Mouse (Mus musculus) embryonic fibroblast, embryonic 13.5 days (primary cell): Measurements from ENCODE around the gene Il17rd. TPM values are rescaled to one million over a fixed set of nuclear protein-coding genes. Genes with fewer than 3 reads are reported as not detected.

ENCODE experiments used
- H3K27ac ChIP-seq: 2 replicates; pipeline ENCODE4 v1.5.1; 2012; ENCODE audit warnings: low read length, control low read depth, inconsistent platforms; ENCODE audit not compliant: insufficient read depth
- H3K4me1 ChIP-seq: 2 replicates; pipeline ENCODE4 v1.6.1; 2011; ENCODE audit warnings: low read length; ENCODE audit not compliant: control insufficient read depth, insufficient read depth
- H3K4me3 ChIP-seq: 2 replicates; pipeline ENCODE4 v1.5.1; 2011; ENCODE audit warnings: mild to moderate bottlenecking, control low read depth, low read length; ENCODE audit not compliant: insufficient read depth
- CTCF ChIP-seq: IDR thresholded peaks from 2 replicates; pipeline ENCODE4 v1.5.1; 2011; ENCODE audit warnings: mild to moderate bottlenecking, control low read depth, low read length, moderate library complexity, borderline replicate concordance; ENCODE audit not compliant: insufficient read depth
- POLR2A ChIP-seq: IDR thresholded peaks from 2 replicates; pipeline ENCODE4 v1.6.1; 2011; ENCODE audit warnings: low read depth, mild to moderate bottlenecking, control low read depth, low read length, moderate library complexity
- polyA plus RNA-seq: library from polyadenylated mRNA; stranded (reverse); fragments of >200 nt; gene quantifications from 2 replicates; pipeline ENCODE4 v1.2.4, GENCODE M21; 2011; ENCODE audit warnings: low read depth; ENCODE audit not compliant: missing spikeins, insufficient read length

Il17rd gene
- polyA plus RNA-seq, 1 experiment, result 19.3 TPM

- peak overlapping the region; percentile 4; the same call in 1 of the 2 replicates for H3K27ac ChIP-seq
- TF ChIP-seq POLR2A (no peak), CTCF (no peak)
- H3K4me3 ChIP-seq, result no peak overlapping the region
- H3K4me1 ChIP-seq, result peaks cover 26% of the 10 kb centered on the region
Measured at GRCm38 (mm10) chr14:27066171-27066929, 27.6 kb downstream of the Il17rd start.

GRCm38 (mm10) chr14:27067866-27068271 is 29.1 kb downstream of the Il17rd start:
- Histone ChIP-seq H3K4me3 (no peak overlapping the region), H3K27ac (peak overlapping the region; percentile 62), H3K4me1 (peaks cover 34% of the 10 kb centered on the region)
- no peak for TF ChIP-seq POLR2A
- no peak for TF ChIP-seq CTCF

- TF ChIP-seq CTCF (no peak), POLR2A (no peak)
- Histone ChIP-seq H3K4me1 (peaks cover 37% of the 10 kb centered on the region), H3K4me3 (no peak overlapping the region), H3K27ac (peak overlapping the region; percentile 94)
Measured at GRCm38 (mm10) chr14:27069434-27070097, 30.8 kb downstream of the Il17rd start.

- TF ChIP-seq CTCF (no peak), POLR2A (no peak)
- no peak overlapping the region for H3K4me3 ChIP-seq
- H3K27ac ChIP-seq, result peak overlapping the region; percentile 94
- peaks cover 42% of the 10 kb centered on the region for H3K4me1 ChIP-seq
Measured at GRCm38 (mm10) chr14:27070128-27070527, 31.4 kb downstream of the Il17rd start.

GRCm38 (mm10) chr14:27070758-27071157 is 32.0 kb downstream of the Il17rd start:
- H3K4me1 ChIP-seq, result peaks cover 41% of the 10 kb centered on the region
- TF ChIP-seq CTCF (no peak), POLR2A (no peak)
- H3K27ac ChIP-seq, result peak overlapping the region; percentile 94
- no peak overlapping the region for H3K4me3 ChIP-seq

GRCm38 (mm10) chr14:27071985-27072384 is 33.2 kb downstream of the Il17rd start:
- no peak overlapping the region for H3K27ac ChIP-seq
- TF ChIP-seq POLR2A, result no peak
- TF ChIP-seq CTCF, result no peak
- H3K4me3 ChIP-seq, result no peak overlapping the region
- H3K4me1 ChIP-seq, result peaks cover 45% of the 10 kb centered on the region

- H3K4me1 ChIP-seq, result peaks cover 35% of the 10 kb centered on the region
- H3K27ac ChIP-seq, result no peak overlapping the region
- no peak overlapping the region for H3K4me3 ChIP-seq
- no peak for TF ChIP-seq POLR2A
- TF ChIP-seq CTCF, result no peak
Measured at GRCm38 (mm10) chr14:27075084-27075483, 36.3 kb downstream of the Il17rd start.

GRCm38 (mm10) chr14:27075909-27076521 is 37.3 kb downstream of the Il17rd start:
- TF ChIP-seq CTCF (no peak), POLR2A (no peak)
- H3K4me1 ChIP-seq, result peaks cover 30% of the 10 kb centered on the region
- H3K4me3 ChIP-seq, result no peak overlapping the region
- no peak overlapping the region for H3K27ac ChIP-seq

- Histone ChIP-seq H3K4me1 (peaks cover 27% of the 10 kb centered on the region), H3K27ac (no peak overlapping the region)
- TF ChIP-seq POLR2A (no peak), CTCF (no peak)
Measured at GRCm38 (mm10) chr14:27076522-27076920, 37.8 kb downstream of the Il17rd start.

GRCm38 (mm10) chr14:27081536-27082275 is 43.0 kb downstream of the Il17rd start:
- no peak overlapping the region for H3K27ac ChIP-seq
- TF ChIP-seq POLR2A (no peak), CTCF (no peak)
- H3K4me3 ChIP-seq, result no peak overlapping the region
- peaks cover 11% of the 10 kb centered on the region for H3K4me1 ChIP-seq

More at GRCm38 (mm10) chr14:27076522-27076920, 37.8 kb downstream of the Il17rd start:
- H3K4me3 ChIP-seq, result no peak overlapping the region
